In genomic region chr2:58521621-58522020, GRCm38 (mm10) we compare ENCODE assay signal across 24 mouse cellular contexts. TPM values are rescaled to one million over a fixed set of nuclear protein-coding genes. Genes with fewer than 3 reads are reported as not detected.
DNase-seq lines count a peak whose midpoint lies in the region; ATAC-seq and TF ChIP-seq lines count a peak whose summit lies in the region.
"Had no signal": no experiment of that assay in that cellular context is flagged by ENCODE, and none has a peak within 500 bp of the region (broad histone marks: within the 10 kb centered on the region; RNA-seq: fewer than 3 reads in every experiment).

No protein-coding gene starts in this region.

- peak overlapping the region; percentile 50 for H3K27ac ChIP-seq in gastrocnemius, adult 2 months
- peak overlapping the region; percentile 31 for H3K27ac ChIP-seq in heart, embryonic 16.5 days (ENCODE audit: low read length)
- H3K27ac ChIP-seq: forebrain, embryonic 12.5 days; hindbrain, embryonic 10.5 days; limb, embryonic 13.5 days; neural tube, embryonic 13.5 days had no signal

- whole genome bisulfite sequencing in heart, embryonic 16.5 days: 68% methylated on average over 6 of the region's 6 CpGs

- peaks cover 66% of the 10 kb centered on the region for H3K4me1 ChIP-seq in heart, embryonic 16.5 days (ENCODE audit: control insufficient read depth, insufficient read depth, low read length)

- H3K4me3 ChIP-seq in gastrocnemius, adult 2 months: no peak overlapping the region
- no peak overlapping the region for H3K4me3 ChIP-seq in heart, embryonic 16.5 days (ENCODE audit: low read length)
- H3K4me3 ChIP-seq: forebrain, embryonic 12.5 days; hindbrain, embryonic 10.5 days; limb, embryonic 13.5 days; neural tube, embryonic 13.5 days had no signal

- no peaks in the 10 kb centered on the region for H3K27me3 ChIP-seq in heart, embryonic 16.5 days (ENCODE audit: control insufficient read depth, insufficient read depth, low read length)
- H3K27me3 ChIP-seq: forebrain, embryonic 12.5 days; limb, embryonic 13.5 days; neural tube, embryonic 13.5 days had no signal

- ATAC-seq in heart, embryonic 16.5 days (replicated peaks; ENCODE audit: extremely low read depth, insufficient read depth, low FRiP score): no peak
- ATAC-seq: inflammation-experienced regulatory T-cells, adult 6 months had no signal

- peak; percentile 26 for DNase-seq in adrenal gland, adult 2 months
- DNase-seq in adrenal gland, adult (ENCODE audit: inconsistent age in 2 of 2, low spot score in 1 of 2): no peak
- peak; percentile 59 for DNase-seq in gastrocnemius, adult 2 months
- DNase-seq in gastrocnemius, postnatal 10 days: no peak
- DNase-seq in heart, postnatal 25 days (ENCODE audit: low spot score): no peak
- DNase-seq in NIH3T3 (ENCODE audit: low read depth): peak; percentile 14
- DNase-seq in natural killer cell, adult 2 months (ENCODE audit: low spot score in 2 of 2): no peak
- DNase-seq: embryo, embryonic 11 days; kidney, adult 8-10 months; spleen, adult 18-20 months; thymus, adult 2 months had no signal

- H3K9me3 ChIP-seq in heart, embryonic 16.5 days (replicated peaks; ENCODE audit: control insufficient read depth, low read length): 0 out of 2 replicates have a peak, but pooled peaks cover 2% of the 10 kb centered on the region
- H3K9me3 ChIP-seq: forebrain, embryonic 12.5 days; hindbrain, embryonic 10.5 days; limb, embryonic 13.5 days; neural tube, embryonic 13.5 days had no signal

- H3K4me2 ChIP-seq in heart, embryonic 16.5 days (ENCODE audit: low read depth, low read length): no peak overlapping the region
- H3K4me2 ChIP-seq: forebrain, embryonic 12.5 days; limb, embryonic 13.5 days; neural tube, embryonic 13.5 days had no signal

- H3K36me3 ChIP-seq in heart, embryonic 16.5 days (ENCODE audit: control insufficient read depth, insufficient read depth): no peaks in the 10 kb centered on the region
- H3K36me3 ChIP-seq: forebrain, embryonic 12.5 days; hindbrain, embryonic 10.5 days; limb, embryonic 13.5 days; neural tube, embryonic 13.5 days had no signal

- no peak for TF ChIP-seq CTCF in gastrocnemius, adult 2 months (IDR thresholded peaks at IDR 0.05)

- no peak overlapping the region for H3K9ac ChIP-seq in heart, embryonic 16.5 days (ENCODE audit: low read length)
- H3K9ac ChIP-seq: forebrain, embryonic 12.5 days; limb, embryonic 13.5 days; neural tube, embryonic 13.5 days had no signal

- intact Hi-C loops in gastrocnemius, adult 2 months (cut with DNase I): no loop called here
- intact Hi-C loops in heart, postnatal 25 days (cut with DNase I): no loop called here

RNA-seq across cellular contexts. Expression of gene Acvr1, which starts 45.3 kb away (rescaled TPM):
- 10 to 100 TPM; 34.1 to 40.5 TPM for total RNA-seq in adrenal gland, adult 2 months (2021)
- polyA plus RNA-seq in adrenal gland, adult 2 months (2012; rRNA removed): 6.9 and 8.6 TPM in 2 replicates
- total RNA-seq in gastrocnemius, adult 2 months (2021): 10 to 100 TPM; 17.6 to 23.2 TPM
- total RNA-seq in gastrocnemius, postnatal 10 days (2021): 10 to 100 TPM; 23.6 to 31.1 TPM
- 7.2 and 8.0 TPM in 2 replicates for polyA plus RNA-seq in heart, embryonic 16.5 days (2015; fragmentation: Nextera tagmentation; extraction: Ambion mirVana)
- total RNA-seq in heart, postnatal 25 days (2021): 10 to 100 TPM; 16.0 to 19.5 TPM
- total RNA-seq: MEL had no signal

RNA-seq across cellular contexts. Expression of gene Upp2, which starts 45.5 kb away (rescaled TPM):
- total RNA-seq in adrenal gland, adult 2 months (2021): 10 to 100 TPM; 14.5 to 16.7 TPM
- polyA plus RNA-seq in adrenal gland, adult 2 months (2012; rRNA removed): 7.5 and 11.3 TPM in 2 replicates
- 1 to 10 TPM; 2.0 to 2.4 TPM for total RNA-seq in gastrocnemius, adult 2 months (2021)
- total RNA-seq in gastrocnemius, postnatal 10 days (2021): 1 to 10 TPM; 1.8 to 3.3 TPM
- 5.4 and 6.4 TPM in 2 replicates for polyA plus RNA-seq in heart, embryonic 16.5 days (2015; fragmentation: Nextera tagmentation; extraction: Ambion mirVana)
- 1 to 10 TPM; 3.1 to 3.8 TPM for total RNA-seq in heart, postnatal 25 days (2021)
- total RNA-seq: MEL had no signal

RNA-seq across cellular contexts. Expression of gene Gm17409, which starts 51.7 kb away (rescaled TPM):
- total RNA-seq in adrenal gland, adult 2 months (2021): not detected
- not detected in 2 replicates for polyA plus RNA-seq in adrenal gland, adult 2 months (2012; rRNA removed)
- not detected for total RNA-seq in gastrocnemius, adult 2 months (2021)
- not detected for total RNA-seq in gastrocnemius, postnatal 10 days (2021)
- not detected in 2 replicates for polyA plus RNA-seq in heart, embryonic 16.5 days (2015; fragmentation: Nextera tagmentation; extraction: Ambion mirVana)
- not detected for total RNA-seq in heart, postnatal 25 days (2021)
- total RNA-seq: gastrocnemius, postnatal 4 days; left cerebral cortex, adult 8-10 months; MEL; monocyte, adult 5-6 weeks had no signal
- polyA plus RNA-seq: cerebellum, adult 2 months; frontal cortex, adult 2 months; hindbrain, embryonic 10.5 days; inflammation-experienced regulatory T-cells, adult 6 months; limb, embryonic 13.5 days; liver, embryonic 16.5 days; neural tube, embryonic 13.5 days; thymus, adult 2 months had no signal

Comparison
In these comparisons a context has a peak if more than half of its experiments do, and no peak if none do; other contexts are left out.
1. DNase-seq: peak in adrenal gland, adult 2 months (single experiment), gastrocnemius, adult 2 months (single experiment) and NIH3T3 (single experiment); none in adrenal gland, adult (0 of 2), gastrocnemius, postnatal 10 days (single experiment), heart, postnatal 25 days (single experiment) and natural killer cell, adult 2 months (0 of 2).